Mouse (Mus musculus): ENCODE measurements at regions not wholly inside any gene's neighbourhood (a gene's known extent, or its start where the extent isn't known, plus 50 kb on each side); places are given as distances from the start of the nearest gene placed in this dataset.

DNA sequence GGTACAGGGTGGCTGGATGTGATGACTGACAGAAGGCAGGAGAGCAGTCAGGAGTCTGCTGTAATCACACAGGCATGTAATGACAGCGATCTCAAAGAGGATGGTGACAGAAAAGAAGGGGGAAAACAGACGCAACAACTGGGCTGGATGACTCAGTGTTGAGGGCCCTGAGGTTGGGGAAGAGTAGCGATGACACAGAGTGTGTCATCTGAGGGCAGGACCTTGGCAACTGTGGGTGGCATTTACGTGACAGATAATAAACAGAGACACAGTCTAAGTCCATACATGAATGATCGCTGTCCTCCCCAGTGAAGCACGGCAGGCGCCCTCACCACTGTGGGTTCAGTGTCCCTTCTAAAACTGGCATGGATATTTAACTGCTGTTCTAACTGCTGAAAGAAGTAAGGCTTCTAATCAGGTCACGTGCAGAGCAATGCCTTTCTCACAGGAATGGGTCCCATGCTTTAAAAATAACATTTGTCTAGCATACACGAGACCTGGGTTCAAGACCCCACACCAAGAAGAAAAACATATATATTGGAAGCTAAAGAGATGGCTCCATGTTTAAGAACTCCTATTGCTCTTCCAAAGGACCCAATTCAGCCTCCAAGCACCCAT, 163.8 kb upstream of the Zfp703 start:
- DNase-seq (ENCODE audit: low spot score) = no peak

DNA sequence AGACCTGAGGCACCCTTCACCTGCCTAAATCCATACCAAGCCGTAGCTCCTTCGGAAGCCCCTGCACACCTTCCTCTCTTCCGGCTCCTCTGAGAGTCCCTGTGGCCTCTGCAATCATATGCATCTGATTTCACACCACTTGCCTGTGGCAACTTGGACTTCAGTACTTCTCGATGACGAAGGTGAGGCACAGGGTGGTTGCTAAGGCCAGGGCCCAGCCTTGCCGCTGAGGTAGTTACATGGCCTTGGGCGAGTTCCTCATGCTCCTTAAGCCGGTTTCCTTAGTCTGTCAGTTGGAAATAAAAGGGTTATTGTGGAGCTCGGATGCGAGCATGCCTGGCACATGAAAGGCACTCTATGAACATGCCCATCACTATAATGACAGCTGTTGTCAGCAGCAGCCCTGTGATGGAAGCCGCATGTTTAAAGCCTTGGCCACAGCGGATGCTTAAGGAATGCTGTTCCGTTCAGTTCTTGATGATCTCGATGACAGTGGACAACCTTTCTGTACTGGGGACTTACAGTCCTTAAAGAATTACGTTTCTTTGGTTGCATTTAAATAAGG, 162.0 kb upstream of the Zfp703 start:
- no peak for DNase-seq (ENCODE audit: low spot score)

DNA sequence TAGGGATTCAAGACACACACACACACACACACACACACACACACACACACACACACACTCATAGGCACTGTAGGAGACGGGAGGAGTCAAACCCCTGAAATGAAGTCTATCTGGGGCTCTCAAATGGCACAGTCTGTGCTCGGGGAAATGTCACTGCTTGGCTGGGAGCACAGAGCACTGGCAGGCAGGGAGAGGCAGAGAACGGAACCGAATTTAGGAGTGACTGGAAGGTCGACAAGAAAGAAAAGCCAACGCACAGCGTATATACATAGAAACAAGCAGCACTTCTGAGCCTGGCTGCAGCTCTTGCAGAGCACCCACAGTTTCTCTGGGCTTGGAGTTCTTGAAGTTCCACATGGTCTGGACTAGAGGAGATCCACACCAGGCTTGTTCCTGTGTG, 160.1 kb upstream of the Zfp703 start:
- peak; percentile 62 for DNase-seq (ENCODE audit: low spot score)

- no peak for DNase-seq (ENCODE audit: low spot score)
These were observed 152.8 kb upstream of the Zfp703 start for GRCm38 (mm10) chr8:26824189-26824941.

GRCm38 (mm10) chr8:26828311-26828909, 148.7 kb upstream of the Zfp703 start:
- DNase-seq (ENCODE audit: low spot score) = no peak

GRCm38 (mm10) chr8:26829313-26829712, 147.8 kb upstream of the Zfp703 start:
- DNase-seq (ENCODE audit: low spot score) = no peak

- no peak for DNase-seq (ENCODE audit: low spot score)
These were observed 146.0 kb upstream of the Zfp703 start for GRCm38 (mm10) chr8:26831148-26831547.

- DNase-seq (ENCODE audit: low spot score) = no peak
These were observed 145.3 kb upstream of the Zfp703 start for GRCm38 (mm10) chr8:26831790-26832189.

GRCm38 (mm10) chr8:26832546-26832945, 144.6 kb upstream of the Zfp703 start:
- DNase-seq (ENCODE audit: low spot score) = no peak

- DNase-seq (ENCODE audit: low spot score) = no peak
These were observed 143.8 kb upstream of the Zfp703 start for GRCm38 (mm10) chr8:26833297-26833696.

- DNase-seq (ENCODE audit: low spot score) = no peak
These were observed 143.3 kb upstream of the Zfp703 start for GRCm38 (mm10) chr8:26833784-26834183.

GRCm38 (mm10) chr8:26834604-26835003, 142.5 kb upstream of the Zfp703 start:
- no peak for DNase-seq (ENCODE audit: low spot score)

GRCm38 (mm10) chr8:26835076-26835475, 142.0 kb upstream of the Zfp703 start:
- no peak for DNase-seq (ENCODE audit: low spot score)

DNA sequence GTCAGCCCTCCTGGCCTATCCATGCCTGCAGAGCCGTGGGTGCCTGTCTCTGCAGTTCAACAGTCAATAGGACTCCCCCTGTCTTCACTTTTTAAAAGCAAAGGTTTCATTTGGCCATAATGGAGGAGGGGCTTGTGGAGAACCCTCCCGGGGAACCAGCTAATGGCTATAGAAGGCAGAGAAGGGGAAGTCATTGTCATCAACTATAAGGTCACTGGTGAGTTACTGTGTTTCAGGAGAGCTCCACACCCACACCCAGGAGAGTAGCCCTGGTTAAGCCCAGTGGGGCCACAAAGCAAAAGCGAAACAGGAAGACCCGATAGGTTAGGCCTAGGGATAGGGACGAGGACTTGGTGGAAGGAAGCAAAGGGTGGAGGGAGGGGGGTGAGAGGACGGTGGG, 141.5 kb upstream of the Zfp703 start:
- no peak for DNase-seq (ENCODE audit: low spot score)

- no peak for DNase-seq (ENCODE audit: low spot score)
These were observed 140.6 kb upstream of the Zfp703 start for GRCm38 (mm10) chr8:26836552-26836951.

- DNase-seq (ENCODE audit: low spot score) = no peak
These were observed 136.8 kb upstream of the Zfp703 start for GRCm38 (mm10) chr8:26840286-26840685.

DNA sequence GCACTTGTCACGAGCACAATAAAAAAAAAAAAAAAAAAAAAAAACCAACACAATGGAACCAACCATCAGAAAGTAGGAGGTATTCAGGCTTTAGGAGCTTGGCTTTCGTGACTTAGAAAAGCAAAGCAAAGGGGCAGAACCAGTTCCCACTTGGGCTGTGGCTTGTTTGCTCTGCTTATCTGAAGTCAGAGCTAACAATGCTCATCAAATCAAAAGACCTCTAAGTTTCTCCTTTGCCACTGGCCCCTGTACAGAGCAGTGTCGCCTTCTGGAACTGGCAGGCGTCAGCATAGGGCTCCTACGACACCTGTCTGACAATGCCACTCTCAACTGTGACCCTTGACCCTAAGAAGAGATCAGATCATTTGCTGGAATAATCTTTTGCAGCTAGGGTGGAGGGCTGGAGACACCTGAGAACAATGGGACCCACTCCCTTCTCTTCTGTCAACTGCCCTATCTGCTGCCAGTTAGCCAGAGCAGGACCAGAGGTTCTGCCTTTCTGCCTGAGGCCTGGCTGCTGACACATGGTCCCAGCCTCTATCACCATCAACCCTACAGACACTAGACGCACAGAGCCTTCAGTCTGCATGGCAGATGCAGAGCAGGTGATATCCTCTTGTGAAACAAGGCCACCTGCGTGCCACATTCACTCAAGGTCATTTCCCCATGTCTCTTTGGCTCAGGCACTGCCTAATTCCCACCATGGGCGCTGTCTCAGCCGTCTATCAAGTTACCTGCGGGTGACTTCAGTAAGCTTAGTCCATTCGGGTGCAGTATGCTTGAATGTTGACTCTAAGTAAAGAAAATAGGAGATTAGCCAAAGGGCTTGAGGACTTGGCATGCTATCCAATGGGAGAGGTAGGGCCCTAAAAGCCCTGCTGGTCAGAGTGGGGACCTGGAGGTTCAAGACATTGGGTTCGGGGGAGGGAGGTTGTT, 136.1 kb upstream of the Zfp703 start:
- DNase-seq (ENCODE audit: low spot score) = no peak

GRCm38 (mm10) chr8:26843714-26844113, 133.4 kb upstream of the Zfp703 start:
- DNase-seq (ENCODE audit: low spot score) = no peak

- no peak for DNase-seq (ENCODE audit: low spot score)
These were observed 132.9 kb upstream of the Zfp703 start for GRCm38 (mm10) chr8:26844132-26844808.

- no peak for DNase-seq (ENCODE audit: low spot score)
These were observed 132.3 kb upstream of the Zfp703 start for GRCm38 (mm10) chr8:26844809-26845143.

DNA sequence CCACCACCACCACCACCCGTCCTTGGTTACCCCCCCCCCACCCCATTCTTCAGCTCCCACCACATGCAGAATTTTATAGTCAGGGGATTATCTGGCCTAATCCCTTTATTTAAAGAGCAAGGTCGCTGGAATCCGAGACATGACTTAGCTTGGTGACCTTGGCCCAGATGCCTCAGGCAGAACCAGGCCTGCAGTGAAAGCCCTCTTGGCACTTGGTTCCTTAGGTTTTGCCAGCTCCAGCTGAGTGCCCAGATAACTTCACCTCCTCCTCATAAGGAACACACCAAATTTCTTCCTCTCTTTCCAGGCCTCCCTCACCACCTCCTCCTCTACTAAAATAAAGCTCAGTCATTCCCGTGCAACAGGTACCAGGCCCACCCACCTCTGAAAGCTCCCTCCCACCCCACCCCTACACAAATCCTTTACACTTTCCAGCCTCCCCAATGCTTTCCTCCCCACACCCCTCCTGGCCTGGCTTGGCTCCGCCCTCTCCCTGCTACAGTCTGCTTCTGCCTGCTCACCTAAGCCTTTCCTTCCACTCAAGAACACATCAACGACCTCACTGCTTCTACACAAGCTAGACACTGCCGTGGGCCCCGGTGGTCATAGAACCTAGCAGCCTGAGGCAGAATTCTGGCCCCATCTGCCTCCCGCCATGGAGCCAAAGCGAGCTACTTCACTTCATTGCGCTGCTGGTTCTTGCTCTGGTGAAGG, 131.5 kb upstream of the Zfp703 start:
- DNase-seq (ENCODE audit: low spot score) = no peak

All from left cerebral cortex, adult 11 months (tissue).